Mouse (Mus musculus): ENCODE results near the gene Zc3hav1.

DNA sequence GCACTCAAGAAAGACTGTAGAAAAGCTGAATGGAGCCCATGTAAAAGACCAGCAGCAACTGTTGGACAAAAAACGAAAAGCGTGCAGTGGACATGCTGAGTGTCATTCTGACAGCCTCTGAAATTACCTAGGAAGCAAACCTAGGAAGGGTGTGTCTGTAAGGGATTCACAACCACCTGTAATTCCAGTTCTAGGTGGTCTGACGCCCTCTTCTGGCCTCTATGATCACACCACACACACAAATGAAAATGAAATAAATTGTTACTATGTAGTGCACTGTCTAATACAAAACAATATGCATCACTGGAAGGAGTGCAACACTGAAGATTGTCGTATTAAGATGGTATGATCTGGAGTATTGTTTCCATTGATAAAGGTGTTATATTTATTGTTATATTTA, 92.5 kb downstream of the Zc3hav1 start:
- TF ChIP-seq CTCF (IDR thresholded peaks at IDR 0.05; ENCODE audit: extremely low read depth, insufficient read length, insufficient replicate concordance, low read depth, low read length) (no peak), POLR2A (IDR thresholded peaks at IDR 0.05; ENCODE audit: low read depth, low read length) (no peak)

All from small intestine, adult 2 months (tissue).